Mouse (Mus musculus) intestine, postnatal 0 days (tissue): ENCODE results near the gene Tlcd2. TPM values are rescaled to one million over a fixed set of nuclear protein-coding genes. Genes with fewer than 3 reads are reported as not detected.

Experiments
- ATAC-seq: fragments of 200-750 bp; cut with Nextera tagmentation; 2 replicates; pipeline ENCODE4 v1.8.0; 2017; ENCODE audit warnings: mild to moderate bottlenecking, moderate TSS enrichment, moderate library complexity
- H3K27ac ChIP-seq: fragments of 300-500 bp; sonication (generic); 2 replicates; pipeline ENCODE4 v1.5.1; 2014; ENCODE audit warnings: mild to moderate bottlenecking, low read depth, low read length, moderate library complexity
- H3K27me3 ChIP-seq: fragments of 300-500 bp; sonication (generic); replicated peaks from 2 replicates; pipeline ENCODE4 v1.6.1; 2014; ENCODE audit warnings: low read length, mixed read lengths; ENCODE audit not compliant: control insufficient read depth, insufficient read depth
- H3K36me3 ChIP-seq: fragments of 300-500 bp; sonication (generic); 2 replicates; pipeline ENCODE4 v1.6.1; 2014; ENCODE audit warnings: mild to moderate bottlenecking, moderate library complexity; ENCODE audit not compliant: control insufficient read depth, insufficient read depth
- H3K4me1 ChIP-seq: fragments of 300-500 bp; sonication (generic); replicated peaks from 2 replicates; pipeline ENCODE4 v1.6.1; 2014; ENCODE audit warnings: antibody characterized with exemption, low read length, mixed read lengths; ENCODE audit not compliant: control insufficient read depth, insufficient read depth
- H3K4me2 ChIP-seq: fragments of 300-500 bp; sonication (generic); replicated peaks from 2 replicates; pipeline ENCODE4 v1.6.1; 2014; ENCODE audit warnings: low read depth, mild to moderate bottlenecking, moderate library complexity
- H3K4me3 ChIP-seq: fragments of 300-500 bp; sonication (generic); 2 replicates; pipeline ENCODE4 v1.5.1; 2014; ENCODE audit warnings: low read depth, low read length
- H3K9ac ChIP-seq: fragments of 300-500 bp; sonication (generic); 2 replicates; pipeline ENCODE4 v1.6.1; 2014; ENCODE audit warnings: mild to moderate bottlenecking, low read depth, low read length
- H3K9me3 ChIP-seq: fragments of 300-500 bp; sonication (generic); 2 replicates; pipeline ENCODE4 v1.6.1; 2016; ENCODE audit warnings: mixed run types; ENCODE audit not compliant: control insufficient read depth
- CTCF ChIP-seq: sonication (generic); IDR thresholded peaks from 2 replicates; pipeline ENCODE4 v1.5.1; 2016; ENCODE audit warnings: low read depth, mild to moderate bottlenecking, control low read depth, antibody characterized with exemption, moderate library complexity
- WGBS: fragments of 180-500 bp; shearing (Covaris S2); extraction: QIAGEN DNeasy Blood & Tissue Kit; methylation state at CpG from one replicate; pipeline ENCODE4 v1.1.7; 2014; 5-methylcytosine and 5-hydroxymethylcytosine counted together
- polyA plus RNA-seq: library from polyadenylated mRNA; unstranded; fragments of >200 nt; fragmentation: Nextera tagmentation; extraction: Ambion mirVana; gene quantifications from 2 replicates; pipeline ENCODE4 v1.2.1, GENCODE M21; 2015

Gene Tlcd2
- polyA plus RNA-seq, 1 experiment from 2014 or later, result 52.7 TPM

DNA sequence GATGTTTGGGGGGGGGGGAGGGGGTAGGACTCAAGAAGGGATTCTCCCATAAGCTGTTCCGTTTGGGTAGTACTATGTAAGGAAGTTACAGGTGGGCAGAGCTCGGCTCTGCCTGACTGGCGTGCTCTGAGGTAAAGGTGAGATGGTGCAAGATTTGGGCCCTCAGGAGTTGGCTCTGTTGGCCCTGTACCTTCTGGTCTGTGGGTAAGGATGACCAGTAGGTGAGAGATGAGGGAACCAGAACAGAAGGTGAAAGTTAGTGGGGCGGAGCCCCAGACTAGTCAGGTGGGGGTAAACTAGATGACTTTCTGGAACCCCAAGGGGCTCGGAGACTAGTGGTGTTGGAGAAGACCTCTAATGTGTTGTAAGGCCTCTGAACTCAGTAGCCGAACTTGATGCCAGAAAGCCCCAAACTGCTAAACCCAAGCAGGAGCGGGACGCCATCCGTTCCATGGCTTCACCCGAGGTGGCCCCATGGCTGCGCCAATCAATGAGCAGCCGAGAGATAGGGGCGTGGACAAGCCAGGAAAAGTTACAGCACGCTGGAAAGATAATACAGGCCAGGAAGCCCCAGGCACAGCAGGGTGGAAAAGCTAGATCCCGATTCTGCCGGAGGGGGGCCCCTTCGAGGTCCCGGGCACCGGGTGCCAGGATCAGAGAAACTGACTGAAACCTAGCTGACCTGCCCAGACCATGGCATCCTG lies 6.1 kb downstream of the Tlcd2 start:
- Histone ChIP-seq H3K9me3 (no peaks in the 10 kb centered on the region), H3K4me3 (peak overlapping the region; percentile 43), H3K27me3 (no peaks in the 10 kb centered on the region), H3K9ac (peak overlapping the region; percentile 50), H3K36me3 (peaks cover 19% of the 10 kb centered on the region), H3K4me2 (peak overlapping the region; percentile 82), H3K27ac (no peak overlapping the region), H3K4me1 (peaks cover 16% of the 10 kb centered on the region; the same call in 1 of the 2 replicates)
- 12% methylated on average over 19 of the region's 19 CpGs for WGBS
- peak; percentile 38 for TF ChIP-seq CTCF
- ATAC-seq, result peak; percentile 44

DNA sequence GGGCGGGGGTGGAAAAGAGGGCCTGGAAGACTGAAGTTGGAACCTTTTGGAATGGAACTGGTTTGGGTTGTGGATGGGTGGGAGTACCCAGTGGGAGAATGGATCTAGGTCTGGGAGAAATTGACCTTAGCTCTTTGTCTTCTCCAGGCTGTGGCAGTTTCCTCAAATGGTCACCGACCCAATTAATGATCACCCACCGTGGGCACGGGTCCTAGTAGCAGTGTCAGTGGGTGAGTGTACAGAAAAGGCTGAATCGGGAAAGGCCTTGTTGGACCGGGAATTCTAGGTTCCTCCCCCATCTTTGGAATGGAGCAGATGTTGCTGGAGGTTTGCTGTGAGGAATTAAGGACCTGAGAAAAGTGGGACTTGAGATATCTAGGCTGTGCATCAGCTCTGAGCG lies 6.9 kb downstream of the Tlcd2 start:
- H3K9ac ChIP-seq, result peak overlapping the region; percentile 50
- ATAC-seq, result no peak
- H3K4me1 ChIP-seq, result peaks cover 16% of the 10 kb centered on the region; the same call in 1 of the 2 replicates
- WGBS, result 63% methylated on average over 7 of the region's 7 CpGs
- no peaks in the 10 kb centered on the region for H3K9me3 ChIP-seq
- H3K27ac ChIP-seq, result no peak overlapping the region
- H3K4me3 ChIP-seq, result peak overlapping the region; percentile 43
- peaks cover 19% of the 10 kb centered on the region for H3K36me3 ChIP-seq
- no peaks in the 10 kb centered on the region for H3K27me3 ChIP-seq
- no peak for TF ChIP-seq CTCF
- peak overlapping the region; percentile 82 for H3K4me2 ChIP-seq

DNA sequence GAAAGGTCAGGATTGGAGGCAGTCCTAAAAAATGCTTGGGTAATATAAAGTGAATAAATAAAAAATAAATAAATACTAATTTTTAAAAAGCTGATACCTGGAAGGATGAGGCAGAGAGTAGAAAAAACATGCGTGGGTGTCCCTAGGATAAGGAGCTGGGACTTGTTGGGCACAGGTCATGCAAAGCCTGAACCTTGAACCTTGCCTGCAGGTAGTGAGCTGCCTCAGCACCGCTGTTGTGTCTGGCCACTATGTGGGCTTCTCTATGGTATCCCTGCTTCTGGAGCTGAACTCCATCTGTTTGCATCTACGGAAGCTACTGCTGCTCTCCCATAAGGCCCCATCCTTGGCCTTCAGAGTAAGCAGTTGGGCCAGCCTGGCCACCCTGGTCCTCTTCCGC lies 7.7 kb downstream of the Tlcd2 start:
- TF ChIP-seq CTCF, result no peak
- no peak overlapping the region for H3K4me3 ChIP-seq
- ATAC-seq, result no peak
- H3K4me1 ChIP-seq, result peaks cover 13% of the 10 kb centered on the region; the same call in 1 of the 2 replicates
- no peaks in the 10 kb centered on the region for H3K27me3 ChIP-seq
- peaks cover 18% of the 10 kb centered on the region for H3K36me3 ChIP-seq
- no peak overlapping the region for H3K9ac ChIP-seq
- H3K4me2 ChIP-seq, result 0 out of 2 replicates have a peak overlapping the region, but pooled peaks have one; percentile 24
- no peaks in the 10 kb centered on the region for H3K9me3 ChIP-seq
- WGBS, result 75% methylated on average over 4 of the region's 4 CpGs
- H3K27ac ChIP-seq, result peak overlapping the region; percentile 50; the same call in 1 of the 2 replicates

DNA sequence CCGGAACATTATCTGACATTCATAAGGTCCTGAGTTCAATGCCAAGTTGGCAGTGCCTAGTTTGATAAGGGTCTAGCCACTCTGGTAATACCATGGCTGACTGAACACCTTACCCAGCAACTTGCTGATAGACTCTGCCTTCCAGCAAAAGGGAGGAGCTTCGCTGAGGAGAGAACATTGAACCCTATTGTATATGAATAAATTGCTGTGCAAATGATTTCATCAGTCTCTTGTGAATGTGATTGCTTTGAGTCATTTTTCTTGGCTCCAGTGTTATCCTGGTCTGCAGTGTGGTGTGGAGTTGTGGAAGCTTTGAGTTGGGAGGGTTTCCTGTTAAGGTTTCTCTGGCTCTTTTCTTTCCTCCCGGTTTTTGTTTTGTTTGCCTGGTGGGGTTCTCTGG lies 9.2 kb downstream of the Tlcd2 start:
- ATAC-seq, result peak; percentile 79
- H3K4me3 ChIP-seq, result no peak overlapping the region
- peaks cover 9% of the 10 kb centered on the region; the same call in 1 of the 2 replicates for H3K4me1 ChIP-seq
- H3K36me3 ChIP-seq, result peaks cover 4% of the 10 kb centered on the region
- no peak for TF ChIP-seq CTCF
- 54% methylated on average over 3 of the region's 3 CpGs for WGBS
- H3K27ac ChIP-seq, result peak overlapping the region; percentile 60
- H3K9ac ChIP-seq, result no peak overlapping the region
- H3K4me2 ChIP-seq, result no peak overlapping the region
- no peaks in the 10 kb centered on the region for H3K9me3 ChIP-seq
- H3K27me3 ChIP-seq, result no peaks in the 10 kb centered on the region

DNA sequence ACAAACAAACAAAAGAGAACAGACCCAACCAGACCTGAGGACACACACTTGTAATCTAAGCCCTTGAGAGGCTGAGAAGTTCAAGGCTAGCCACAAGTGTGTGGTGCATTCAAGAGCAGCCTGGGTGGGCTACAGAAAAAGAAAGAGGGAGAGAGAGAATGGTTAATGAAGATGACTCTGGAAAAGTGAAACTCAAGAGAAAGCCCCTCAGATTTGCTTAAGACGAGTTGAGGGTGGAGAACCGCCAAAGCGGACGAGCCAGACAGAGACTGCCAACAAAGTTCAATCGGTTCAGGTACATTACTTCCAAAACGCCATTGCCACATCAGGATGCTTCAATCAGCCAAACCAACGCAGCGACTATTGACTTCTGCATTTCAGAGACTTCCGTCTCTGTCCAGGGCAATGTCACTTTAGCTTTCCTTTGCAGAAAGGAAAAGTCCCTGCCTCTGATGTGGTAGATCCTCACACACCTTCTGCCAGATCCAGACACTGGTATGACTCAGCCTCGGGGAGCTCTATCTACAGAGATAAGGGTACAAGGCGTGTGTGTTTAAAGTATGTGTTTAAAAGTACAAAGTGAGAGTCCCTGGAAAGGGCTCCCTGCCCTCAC lies 11.1 kb downstream of the Tlcd2 start:
- no peaks in the 10 kb centered on the region for H3K27me3 ChIP-seq
- no peaks in the 10 kb centered on the region for H3K9me3 ChIP-seq
- H3K4me2 ChIP-seq, result no peak overlapping the region
- no peak overlapping the region for H3K27ac ChIP-seq
- no peak overlapping the region for H3K9ac ChIP-seq
- no peak for ATAC-seq
- H3K4me1 ChIP-seq, result peaks cover 6% of the 10 kb centered on the region; the same call in 1 of the 2 replicates
- no peak overlapping the region for H3K4me3 ChIP-seq
- WGBS, result 65% methylated on average over 11 of the region's 11 CpGs
- TF ChIP-seq CTCF, result no peak
- no peaks in the 10 kb centered on the region for H3K36me3 ChIP-seq

DNA sequence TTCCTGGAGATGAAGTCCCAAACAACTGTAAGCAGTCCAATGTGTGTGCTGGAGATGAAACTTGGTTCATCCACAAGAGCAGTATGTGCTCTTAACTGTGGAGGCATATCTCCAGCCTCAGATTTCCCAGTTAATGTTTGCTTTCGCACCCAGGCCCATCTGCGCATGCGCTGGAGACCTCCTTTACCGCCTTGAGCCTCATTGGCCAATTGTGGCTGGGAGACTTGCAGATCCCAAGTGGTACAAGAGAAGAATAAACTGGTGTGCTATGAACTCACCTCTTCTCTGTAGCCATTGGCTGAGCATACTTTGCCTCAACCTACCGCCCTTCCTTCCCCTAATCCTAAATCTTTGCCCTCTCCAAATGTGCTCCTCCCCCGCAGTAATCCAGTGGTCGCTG lies 11.9 kb downstream of the Tlcd2 start:
- Histone ChIP-seq H3K9ac (no peak overlapping the region), H3K36me3 (no peaks in the 10 kb centered on the region), H3K27ac (no peak overlapping the region), H3K9me3 (no peaks in the 10 kb centered on the region), H3K4me1 (no peaks in the 10 kb centered on the region; the same call in 1 of the 2 replicates), H3K4me3 (no peak overlapping the region), H3K4me2 (no peak overlapping the region), H3K27me3 (no peaks in the 10 kb centered on the region)
- no peak for TF ChIP-seq CTCF
- 68% methylated on average over 7 of the region's 7 CpGs for WGBS
- ATAC-seq, result no peak
